Mouse (Mus musculus) kidney, postnatal 0 days (tissue): ENCODE measurements around the gene Rnase12. TPM values are rescaled to one million over a fixed set of nuclear protein-coding genes. Genes with fewer than 3 reads are reported as not detected.

Experiments
- ATAC-seq: fragments of 200-750 bp; cut with Nextera tagmentation; replicated peaks from 2 replicates; pipeline ENCODE4 v1.8.0; 2017; ENCODE audit warnings: low read depth, moderate number of reproducible peaks, moderate TSS enrichment, moderate library complexity; ENCODE audit not compliant: low FRiP score
- DNase-seq: peaks from one replicate; pipeline ENCODE4 v3.0.0-alpha.2; 2016; ENCODE audit warnings: low spot score
- H3K27ac ChIP-seq: fragments of 300-500 bp; sonication (generic); 2 replicates; pipeline ENCODE4 v1.5.1; 2014; ENCODE audit warnings: mild to moderate bottlenecking
- H3K27me3 ChIP-seq: fragments of 300-500 bp; sonication (generic); 2 replicates; pipeline ENCODE4 v1.6.1; 2014; ENCODE audit warnings: low read length, mixed read lengths; ENCODE audit not compliant: insufficient read depth
- H3K36me3 ChIP-seq: fragments of 300-500 bp; sonication (generic); 2 replicates; pipeline ENCODE4 v1.6.1; 2014; ENCODE audit warnings: low read length, mixed read lengths; ENCODE audit not compliant: insufficient read depth
- H3K4me1 ChIP-seq: fragments of 300-500 bp; sonication (generic); replicated peaks from 2 replicates; pipeline ENCODE4 v1.6.1; 2014; ENCODE audit warnings: antibody characterized with exemption, low read length, mixed read lengths; ENCODE audit not compliant: insufficient read depth
- H3K4me2 ChIP-seq: fragments of 300-500 bp; sonication (generic); 2 replicates; pipeline ENCODE4 v1.6.1; 2014; ENCODE audit warnings: mild to moderate bottlenecking, low read length, moderate library complexity, mixed read lengths
- H3K4me3 ChIP-seq: fragments of 300-500 bp; sonication (generic); replicated peaks from 2 replicates; pipeline ENCODE4 v1.5.1; 2014; ENCODE audit warnings: low read depth, low read length
- H3K9ac ChIP-seq: fragments of 300-500 bp; sonication (generic); 2 replicates; pipeline ENCODE4 v1.6.1; 2014; ENCODE audit warnings: low read depth, low read length
- H3K9me3 ChIP-seq: fragments of 300-500 bp; sonication (generic); replicated peaks from 2 replicates; pipeline ENCODE4 v1.6.1; 2016; ENCODE audit warnings: low read length, inconsistent platforms, mixed read lengths
- CTCF ChIP-seq: IDR thresholded peaks from 2 replicates; pipeline ENCODE4 v1.5.1; 2016; ENCODE audit warnings: antibody characterized with exemption, low read depth, mild to moderate bottlenecking, moderate library complexity
- WGBS: fragments of 180-500 bp; shearing (Covaris S2); extraction: QIAGEN DNeasy Blood & Tissue Kit; methylation state at CpG from one replicate; pipeline ENCODE4 v1.1.7; 2014; 5-methylcytosine and 5-hydroxymethylcytosine counted together
- polyA plus RNA-seq: library from polyadenylated mRNA; unstranded; fragments of >200 nt; fragmentation: Nextera tagmentation; extraction: Ambion mirVana; gene quantifications from 2 replicates; pipeline ENCODE4 v1.2.1, GENCODE M21; 2015

Gene Rnase12
- polyA plus RNA-seq, 1 experiment from 2014 or later, result 11.1 TPM

- TF ChIP-seq CTCF, result no peak
- H3K4me3 ChIP-seq, result no peak overlapping the region
- WGBS, result 17% methylated on average over 5 of the region's 5 CpGs
- H3K4me2 ChIP-seq, result no peak overlapping the region
- H3K36me3 ChIP-seq, result no peaks in the 10 kb centered on the region
- peaks cover 12% of the 10 kb centered on the region; the same call in 1 of the 2 replicates for H3K4me1 ChIP-seq
- DNase-seq (peak; percentile 75), ATAC-seq (peak; percentile 65)
- 0 out of 2 replicates have a peak overlapping the region, but pooled peaks have one; percentile 28 for H3K27ac ChIP-seq
- no peaks in the 10 kb centered on the region for H3K9me3 ChIP-seq
- no peak overlapping the region for H3K9ac ChIP-seq
- no peaks in the 10 kb centered on the region for H3K27me3 ChIP-seq
These were observed 4.3 kb downstream of the Rnase12 start for GRCm38 (mm10) chr14:51053176-51053575.

DNA sequence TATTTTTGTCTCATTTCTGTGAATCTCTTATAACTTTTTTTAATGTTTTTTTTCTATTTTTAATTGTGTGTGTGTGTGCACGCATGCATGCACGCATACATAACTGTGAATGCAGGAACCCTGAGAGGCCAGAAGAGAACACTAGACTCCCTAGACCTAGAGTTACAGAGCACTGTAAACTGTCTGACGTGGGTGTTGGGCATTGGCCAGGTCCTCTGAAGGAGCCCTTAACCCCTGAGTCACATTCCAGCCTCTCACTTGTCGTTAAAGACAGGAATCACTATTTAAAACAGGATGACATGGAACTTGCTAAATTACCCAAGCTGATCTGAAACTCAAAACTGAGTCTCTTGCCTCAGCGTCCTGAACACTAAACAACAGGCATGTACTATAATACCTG lies 5.5 kb downstream of the Rnase12 start:
- H3K4me1 ChIP-seq, result peaks cover 7% of the 10 kb centered on the region; the same call in 1 of the 2 replicates
- no peaks in the 10 kb centered on the region for H3K27me3 ChIP-seq
- no peak for ATAC-seq
- no peak overlapping the region for H3K9ac ChIP-seq
- peak; percentile 57 for DNase-seq
- no peak overlapping the region; the same call in 1 of the 2 replicates for H3K27ac ChIP-seq
- WGBS, result 40% methylated on average over 5 of the region's 5 CpGs
- no peak for TF ChIP-seq CTCF
- H3K9me3 ChIP-seq, result no peaks in the 10 kb centered on the region
- H3K4me2 ChIP-seq, result no peak overlapping the region
- H3K36me3 ChIP-seq, result no peaks in the 10 kb centered on the region
- no peak overlapping the region for H3K4me3 ChIP-seq

DNA sequence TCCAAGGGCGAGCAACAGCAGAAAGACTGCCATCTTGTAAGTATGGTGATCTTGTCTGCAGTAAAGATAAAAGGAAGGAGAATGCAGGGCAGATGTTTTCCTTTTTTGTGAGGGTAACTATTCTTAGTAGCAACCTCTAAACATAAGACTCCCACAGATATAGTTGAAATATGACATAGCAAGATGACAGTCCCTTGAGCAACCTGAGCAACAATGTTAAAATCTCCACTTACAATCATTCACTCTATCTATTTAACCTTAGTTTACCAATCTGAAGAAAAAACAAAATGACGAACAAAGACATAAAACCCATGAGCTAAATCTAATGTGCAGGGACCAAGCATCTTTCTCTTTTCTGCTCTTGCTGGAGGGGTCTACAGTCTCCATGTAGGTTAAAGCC lies 7.4 kb downstream of the Rnase12 start, which contains the start of gene Rnase11:
TSS of gene Rnase11 (minus strand) at position 101 of the 400 bp plus-strand sequence.
- no peak for TF ChIP-seq CTCF
- DNase-seq (no peak), ATAC-seq (no peak)
- Histone ChIP-seq H3K4me1 (0 out of 2 replicates have a peak, but pooled peaks cover 7% of the 10 kb centered on the region), H3K4me3 (no peak within 1 kb of the TSS), H3K9ac (no peak within 1 kb of the TSS), H3K9me3 (no peaks in the 10 kb centered on the region), H3K27me3 (no peaks in the 10 kb centered on the region), H3K27ac (no peak within 1 kb of the TSS), H3K4me2 (no peak within 1 kb of the TSS), H3K36me3 (no peaks in the 10 kb centered on the region)
- 87% methylated on average over 2 of the region's 2 CpGs for WGBS

DNA sequence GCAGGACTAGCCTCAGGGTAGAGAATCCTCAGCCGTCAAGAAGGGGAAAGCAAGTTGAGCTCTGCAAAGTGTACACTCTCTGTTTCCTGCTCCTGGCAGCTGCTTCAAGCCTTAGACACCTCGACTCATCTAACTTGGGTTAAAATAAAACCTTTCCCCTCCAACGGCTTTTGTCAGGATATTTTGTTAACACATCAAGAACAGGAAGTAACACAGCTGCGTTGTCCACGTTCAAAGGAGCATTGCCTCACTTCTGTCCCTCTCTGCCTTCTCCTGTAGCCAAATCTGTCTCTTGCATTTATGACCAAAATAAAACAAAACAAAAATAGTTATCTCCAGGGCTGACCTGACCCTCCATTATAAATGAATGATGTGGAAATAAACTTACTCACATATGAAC lies 9.6 kb downstream of the Rnase12 start:
- ATAC-seq, result no peak
- no peak for DNase-seq
- TF ChIP-seq CTCF, result no peak
- 18% methylated on average over 5 of the region's 5 CpGs for WGBS
- Histone ChIP-seq H3K36me3 (no peaks in the 10 kb centered on the region), H3K4me2 (no peak overlapping the region), H3K9me3 (no peaks in the 10 kb centered on the region), H3K9ac (no peak overlapping the region), H3K27ac (no peak overlapping the region), H3K4me3 (no peak overlapping the region), H3K4me1 (no peaks in the 10 kb centered on the region), H3K27me3 (no peaks in the 10 kb centered on the region)

- H3K4me1 ChIP-seq, result no peaks in the 10 kb centered on the region
- H3K36me3 ChIP-seq, result no peaks in the 10 kb centered on the region
- DNase-seq (no peak), ATAC-seq (no peak)
- H3K4me3 ChIP-seq, result no peak within 1 kb of the TSS
- H3K27me3 ChIP-seq, result no peaks in the 10 kb centered on the region
- TF ChIP-seq CTCF, result no peak
- no peak within 1 kb of the TSS for H3K9ac ChIP-seq
- no peak within 1 kb of the TSS for H3K27ac ChIP-seq
- no peak within 1 kb of the TSS for H3K4me2 ChIP-seq
- WGBS, result 65% methylated on average over 6 of the region's 6 CpGs
- no peaks in the 10 kb centered on the region for H3K9me3 ChIP-seq
These were observed 15.7 kb downstream of the Rnase12 start, which contains the start of gene Rnase9 for GRCm38 (mm10) chr14:51041769-51042168. Rnase9 (minus strand) TSS chr14:51041869.

GRCm38 (mm10) chr14:51036214-51036613 lies 21.2 kb downstream of the Rnase12 start:
- no peaks in the 10 kb centered on the region for H3K27me3 ChIP-seq
- H3K27ac ChIP-seq, result no peak overlapping the region
- 86% methylated on average over 4 of the region's 4 CpGs for WGBS
- ATAC-seq (no peak), DNase-seq (no peak)
- TF ChIP-seq CTCF, result no peak
- no peak overlapping the region for H3K4me2 ChIP-seq
- H3K4me1 ChIP-seq, result no peaks in the 10 kb centered on the region
- no peaks in the 10 kb centered on the region for H3K9me3 ChIP-seq
- no peaks in the 10 kb centered on the region for H3K36me3 ChIP-seq
- H3K9ac ChIP-seq, result no peak overlapping the region
- no peak overlapping the region for H3K4me3 ChIP-seq

DNA sequence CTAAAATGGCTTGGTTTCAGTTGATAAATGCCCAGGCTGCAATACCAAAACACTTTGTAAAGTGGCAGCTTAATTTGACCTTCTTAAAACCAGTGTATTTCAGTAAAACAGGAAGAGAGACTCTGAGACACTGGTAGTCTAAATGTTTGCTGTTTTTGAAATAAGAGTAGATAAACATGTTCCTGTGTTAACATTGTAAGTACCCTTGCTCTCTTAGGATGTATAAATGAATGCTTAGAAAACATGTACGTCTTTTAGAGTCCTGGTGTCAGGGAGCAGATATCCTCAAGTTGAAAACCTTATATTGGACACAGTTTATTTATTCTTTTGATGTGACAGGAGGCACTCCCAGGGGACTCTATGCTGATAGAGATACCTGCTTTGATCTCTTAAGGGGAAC lies 22.3 kb downstream of the Rnase12 start:
- Histone ChIP-seq H3K9me3 (no peaks in the 10 kb centered on the region), H3K4me3 (no peak overlapping the region), H3K27me3 (no peaks in the 10 kb centered on the region), H3K4me2 (no peak overlapping the region), H3K27ac (no peak overlapping the region), H3K36me3 (no peaks in the 10 kb centered on the region), H3K4me1 (no peaks in the 10 kb centered on the region), H3K9ac (no peak overlapping the region)
- WGBS, result 16% methylated on average over 1 of the region's 1 CpGs
- ATAC-seq, result no peak
- DNase-seq, result no peak
- no peak for TF ChIP-seq CTCF
